In the genomic region with DNA sequence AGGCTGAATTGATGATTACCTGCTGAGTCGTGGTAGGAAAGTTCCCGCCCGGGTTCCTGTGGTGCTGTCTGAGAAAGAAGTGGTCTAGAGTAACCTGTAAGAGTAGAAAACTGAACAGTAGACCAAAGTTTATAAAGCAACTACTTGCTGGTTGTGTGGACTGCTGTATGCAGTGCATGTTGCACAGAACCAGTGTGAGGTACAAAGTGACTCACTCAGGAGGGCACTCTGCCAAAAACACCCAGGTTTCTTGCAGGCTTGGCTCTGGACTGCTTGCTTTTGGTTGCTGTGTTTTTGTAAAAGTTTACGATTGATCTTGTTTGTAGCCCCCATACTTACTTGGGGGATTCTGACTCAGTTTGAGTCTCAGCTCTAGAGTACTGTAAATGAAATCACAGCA, we compare ENCODE assay signal across 8 mouse cellular contexts. TPM values are rescaled to one million over a fixed set of nuclear protein-coding genes. Genes with fewer than 3 reads are reported as not detected.
DNase-seq lines count a peak whose midpoint lies in the region; ATAC-seq lines count a peak whose summit lies in the region.

No protein-coding gene starts in this region.

- H3K27ac ChIP-seq in heart, embryonic 12.5 days (ENCODE audit: poor library complexity, severe bottlenecking): no peak overlapping the region
- no peak overlapping the region for H3K27ac ChIP-seq in kidney, embryonic 15.5 days

- H3K9ac ChIP-seq in heart, embryonic 12.5 days: no peak overlapping the region
- H3K9ac ChIP-seq in kidney, embryonic 15.5 days: no peak overlapping the region

- no peaks in the 10 kb centered on the region for H3K9me3 ChIP-seq in heart, embryonic 12.5 days (replicated peaks)
- H3K9me3 ChIP-seq in kidney, embryonic 15.5 days (replicated peaks): no peaks in the 10 kb centered on the region

- WGBS in heart, embryonic 12.5 days: 48% methylated on average over 4 of the region's 4 CpGs
- 43% methylated on average over 4 of the region's 4 CpGs for WGBS in kidney, embryonic 15.5 days

- no peak overlapping the region for H3K4me3 ChIP-seq in heart, embryonic 12.5 days
- H3K4me3 ChIP-seq in kidney, embryonic 15.5 days (replicated peaks): no peak overlapping the region

- 0 out of 2 replicates have a peak, but pooled peaks cover 3% of the 10 kb centered on the region for H3K4me1 ChIP-seq in heart, embryonic 12.5 days (replicated peaks)
- H3K4me1 ChIP-seq in kidney, embryonic 15.5 days: no peaks in the 10 kb centered on the region

- no peaks in the 10 kb centered on the region for H3K36me3 ChIP-seq in heart, embryonic 12.5 days
- H3K36me3 ChIP-seq in kidney, embryonic 15.5 days: peaks cover 19% of the 10 kb centered on the region

- H3K27me3 ChIP-seq in heart, embryonic 12.5 days (replicated peaks): no peaks in the 10 kb centered on the region
- no peaks in the 10 kb centered on the region for H3K27me3 ChIP-seq in kidney, embryonic 15.5 days

- no peak overlapping the region for H3K4me2 ChIP-seq in heart, embryonic 12.5 days
- H3K4me2 ChIP-seq in kidney, embryonic 15.5 days: no peak overlapping the region

- no peak for ATAC-seq in heart, embryonic 12.5 days (ENCODE audit: insufficient number of reproducible peaks, low FRiP score)
- peak; percentile 66 for ATAC-seq in kidney, embryonic 15.5 days (replicated peaks; ENCODE audit: low FRiP score)

- DNase-seq in heart, adult 8-10 months (ENCODE audit: low spot score): peak; percentile 58
- DNase-seq in adrenal gland, postnatal 36 days: peak; percentile 91 to 92
- peak; percentile 32 to 35 for DNase-seq in gastrocnemius, adult 8-10 months (ENCODE audit: low spot score in 2 of 2)
- peak; percentile 59 to 79 for DNase-seq in lung, adult 18-20 months
- peak; percentile 64 for DNase-seq in right cerebral cortex, postnatal 14 days
- DNase-seq in spleen, postnatal 10 days (ENCODE audit: low spot score in 2 of 2): no peak

RNA-seq across cellular contexts. Expression of a gene that starts 15.4 kb away (rescaled TPM):
- total RNA-seq in heart, adult 8-10 months (2022): 10 to 100 TPM; 15.8 to 19.3 (median 16.8) TPM
- polyA plus RNA-seq in heart, embryonic 12.5 days (2016; fragmentation: Nextera tagmentation; extraction: Ambion mirVana): 42.2 and 43.7 TPM in 2 replicates
- 10 to 100 TPM; 10.4 to 12.9 TPM for total RNA-seq in adrenal gland, postnatal 36 days (2021)
- total RNA-seq in gastrocnemius, adult 8-10 months (2022): 1 to 10 TPM; 3.0 to 3.6 (median 3.4) TPM
- polyA plus RNA-seq in kidney, embryonic 15.5 days (2015; fragmentation: Nextera tagmentation; extraction: Ambion mirVana): 24.2 and 27.3 TPM in 2 replicates

RNA-seq across cellular contexts. Expression of a gene that starts 32.0 kb away (rescaled TPM):
- 100 to 1,000 TPM; 333 to 393 (median 350) TPM for total RNA-seq in heart, adult 8-10 months (2022)
- 447 and 459 TPM in 2 replicates for polyA plus RNA-seq in heart, embryonic 12.5 days (2016; fragmentation: Nextera tagmentation; extraction: Ambion mirVana)
- 100 to 1,000 TPM; 409 to 423 TPM for total RNA-seq in adrenal gland, postnatal 36 days (2021)
- total RNA-seq in gastrocnemius, adult 8-10 months (2022): 100 to 1,000 TPM; 303 to 346 (median 323) TPM
- 512 and 532 TPM in 2 replicates for polyA plus RNA-seq in kidney, embryonic 15.5 days (2015; fragmentation: Nextera tagmentation; extraction: Ambion mirVana)

RNA-seq across cellular contexts. Expression of a gene that starts 46.2 kb away (rescaled TPM):
- total RNA-seq in heart, adult 8-10 months (2022): 10 to 100 TPM; 45.0 to 53.5 (median 50.7) TPM
- polyA plus RNA-seq in heart, embryonic 12.5 days (2016; fragmentation: Nextera tagmentation; extraction: Ambion mirVana): 58.9 and 60.0 TPM in 2 replicates
- total RNA-seq in adrenal gland, postnatal 36 days (2021): 10 to 100 TPM; 26.9 to 37.7 TPM
- 10 to 100 TPM; 29.1 to 33.4 (median 31.5) TPM for total RNA-seq in gastrocnemius, adult 8-10 months (2022)
- polyA plus RNA-seq in kidney, embryonic 15.5 days (2015; fragmentation: Nextera tagmentation; extraction: Ambion mirVana): 68.8 and 77.6 TPM in 2 replicates

Comparison
In these comparisons a context has a peak if more than half of its experiments do, and no peak if none do; other contexts are left out.
1. DNase-seq: peak in heart, adult 8-10 months (single experiment), adrenal gland, postnatal 36 days (2 of 2), gastrocnemius, adult 8-10 months (2 of 2), lung, adult 18-20 months (2 of 2) and right cerebral cortex, postnatal 14 days (single experiment); none in spleen, postnatal 10 days (0 of 2).